Mouse (Mus musculus): ENCODE data around the gene Prg3. TPM values are rescaled to one million over a fixed set of nuclear protein-coding genes. Genes with fewer than 3 reads are reported as not detected.

Prg3 gene
- polyA plus RNA-seq, 1 experiment from 2014 or later, result not detected

DNA sequence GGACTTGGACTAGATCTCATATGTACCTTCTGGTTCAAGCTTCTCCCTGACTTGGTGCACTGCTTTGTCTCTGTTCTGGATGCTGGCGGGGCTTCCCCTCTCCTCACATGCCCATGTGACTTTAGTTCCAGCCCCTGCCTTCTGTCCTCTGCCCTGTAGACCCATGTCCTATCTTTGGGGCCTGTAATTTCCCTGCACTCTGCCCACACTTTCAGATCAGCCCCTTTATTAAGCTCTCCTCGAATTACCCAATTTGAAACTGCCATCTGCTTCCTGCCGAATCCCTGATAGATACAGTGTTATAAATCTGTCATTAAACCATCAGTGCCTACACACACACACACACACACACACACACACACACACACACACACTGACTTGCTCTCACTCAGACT is 26.6 kb downstream of the Prg3 start:
- H3K4me1 ChIP-seq (ENCODE audit: control insufficient read depth, insufficient read depth, low read length), result 0 out of 2 replicates have a peak, but pooled peaks cover 1% of the 10 kb centered on the region
- WGBS, result 49% methylated on average over 3 of the region's 3 CpGs
- no peak for ATAC-seq (ENCODE audit: insufficient number of reproducible peaks, insufficient read depth, low FRiP score, low read depth)

DNA sequence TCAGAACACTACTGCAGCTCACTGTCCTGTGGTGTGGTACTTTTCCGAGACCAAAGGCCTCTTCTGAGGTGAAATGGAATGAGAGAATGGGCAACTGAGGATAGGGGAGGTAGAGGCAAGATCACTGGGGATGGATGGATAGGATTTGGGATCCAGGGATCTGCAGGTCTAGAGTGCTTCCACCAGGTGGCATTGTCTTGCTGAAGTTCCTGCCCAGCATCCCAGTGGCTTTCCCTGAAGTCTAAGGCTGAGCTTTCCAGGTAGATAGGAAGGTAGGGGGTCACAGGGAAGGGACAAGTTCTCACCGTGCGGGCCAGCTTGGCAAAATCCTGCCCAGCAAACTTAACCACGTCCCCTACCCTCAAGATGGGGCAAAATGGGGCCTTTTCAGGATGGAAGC is 34.0 kb downstream of the Prg3 start:
- Histone ChIP-seq H3K27ac (ENCODE audit: low read length) (no peak overlapping the region), H3K4me1 (ENCODE audit: control insufficient read depth, insufficient read depth, low read length) (no peaks in the 10 kb centered on the region), H3K9ac (replicated peaks; ENCODE audit: low read depth, low read length) (no peak overlapping the region), H3K4me3 (ENCODE audit: low read depth, low read length) (no peak overlapping the region), H3K36me3 (ENCODE audit: control insufficient read depth, insufficient read depth, low read length) (no peaks in the 10 kb centered on the region), H3K27me3 (ENCODE audit: control insufficient read depth, insufficient read depth, low read length) (no peaks in the 10 kb centered on the region), H3K4me2 (replicated peaks; ENCODE audit: low read depth, low read length) (no peak overlapping the region), H3K9me3 (ENCODE audit: control insufficient read depth, low read depth, low read length) (no peaks in the 10 kb centered on the region)
- WGBS, result 16% methylated on average over 4 of the region's 4 CpGs
- 0 out of 2 replicates have a peak, but pooled peaks have one; percentile 53 for ATAC-seq (ENCODE audit: insufficient number of reproducible peaks, insufficient read depth, low FRiP score, low read depth)

More for the DNA sequence above, 26.6 kb downstream of the Prg3 start:
- Histone ChIP-seq H3K4me3 (ENCODE audit: low read depth, low read length) (no peak overlapping the region), H3K9me3 (ENCODE audit: control insufficient read depth, low read depth, low read length) (no peaks in the 10 kb centered on the region), H3K4me2 (replicated peaks; ENCODE audit: low read depth, low read length) (no peak overlapping the region), H3K27ac (ENCODE audit: low read length) (no peak overlapping the region), H3K27me3 (ENCODE audit: control insufficient read depth, insufficient read depth, low read length) (no peaks in the 10 kb centered on the region), H3K36me3 (ENCODE audit: control insufficient read depth, insufficient read depth, low read length) (no peaks in the 10 kb centered on the region), H3K9ac (replicated peaks; ENCODE audit: low read depth, low read length) (no peak overlapping the region)

DNA sequence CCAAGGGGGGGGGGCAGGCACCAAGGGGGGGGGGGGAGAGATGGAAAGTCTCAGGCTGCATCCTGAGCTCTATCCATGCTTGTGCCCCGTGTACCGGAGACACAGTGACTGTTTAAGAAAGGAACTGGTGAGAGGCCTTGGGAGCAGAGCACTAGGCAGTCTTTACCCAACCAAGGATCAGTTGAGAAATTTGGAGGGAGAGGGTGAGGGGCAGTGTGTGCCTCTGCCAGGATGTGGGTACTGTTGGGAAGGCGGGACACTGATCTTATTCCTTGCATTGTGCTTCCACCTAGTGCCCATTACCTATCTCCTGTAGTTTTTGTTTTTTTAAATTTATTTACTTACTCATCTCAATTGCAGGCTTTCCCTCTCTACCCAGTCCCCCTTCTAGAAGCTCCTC is 38.2 kb downstream of the Prg3 start:
- Histone ChIP-seq H3K27ac (ENCODE audit: low read length) (no peak overlapping the region), H3K4me2 (replicated peaks; ENCODE audit: low read depth, low read length) (no peak overlapping the region), H3K27me3 (ENCODE audit: control insufficient read depth, insufficient read depth, low read length) (no peaks in the 10 kb centered on the region), H3K36me3 (ENCODE audit: control insufficient read depth, insufficient read depth, low read length) (no peaks in the 10 kb centered on the region), H3K9ac (replicated peaks; ENCODE audit: low read depth, low read length) (no peak overlapping the region), H3K4me1 (ENCODE audit: control insufficient read depth, insufficient read depth, low read length) (no peaks in the 10 kb centered on the region), H3K4me3 (ENCODE audit: low read depth, low read length) (no peak overlapping the region), H3K9me3 (ENCODE audit: control insufficient read depth, low read depth, low read length) (no peaks in the 10 kb centered on the region)
- no peak for ATAC-seq (ENCODE audit: insufficient number of reproducible peaks, insufficient read depth, low FRiP score, low read depth)
- WGBS, result 68% methylated on average over 3 of the region's 3 CpGs

DNA sequence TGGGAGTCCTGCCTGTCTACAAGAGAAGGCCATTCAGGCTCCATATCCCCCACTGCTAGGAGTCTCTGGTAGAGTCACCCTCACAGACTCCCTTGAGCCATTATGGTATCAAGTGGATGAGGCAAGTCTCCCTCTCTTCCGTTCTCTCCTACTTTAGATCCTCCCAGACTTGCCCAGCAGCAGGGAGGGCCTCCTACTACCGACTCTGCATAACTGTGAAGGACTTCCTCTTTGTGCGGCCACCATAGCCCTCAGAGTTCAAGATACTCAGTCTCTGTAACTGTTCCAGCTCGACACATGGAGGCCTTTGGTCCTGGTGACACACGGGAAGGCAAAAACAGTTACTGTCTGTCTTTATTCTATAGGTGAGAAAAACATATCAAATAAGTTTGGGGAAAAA is 39.3 kb downstream of the Prg3 start:
- Histone ChIP-seq H3K9me3 (ENCODE audit: control insufficient read depth, low read depth, low read length) (no peaks in the 10 kb centered on the region), H3K9ac (replicated peaks; ENCODE audit: low read depth, low read length) (no peak overlapping the region), H3K4me1 (ENCODE audit: control insufficient read depth, insufficient read depth, low read length) (no peaks in the 10 kb centered on the region), H3K4me2 (replicated peaks; ENCODE audit: low read depth, low read length) (no peak overlapping the region), H3K27ac (ENCODE audit: low read length) (no peak overlapping the region), H3K36me3 (ENCODE audit: control insufficient read depth, insufficient read depth, low read length) (no peaks in the 10 kb centered on the region), H3K27me3 (ENCODE audit: control insufficient read depth, insufficient read depth, low read length) (no peaks in the 10 kb centered on the region), H3K4me3 (ENCODE audit: low read depth, low read length) (no peak overlapping the region)
- 70% methylated on average over 5 of the region's 5 CpGs for WGBS
- no peak for ATAC-seq (ENCODE audit: insufficient number of reproducible peaks, insufficient read depth, low FRiP score, low read depth)

DNA sequence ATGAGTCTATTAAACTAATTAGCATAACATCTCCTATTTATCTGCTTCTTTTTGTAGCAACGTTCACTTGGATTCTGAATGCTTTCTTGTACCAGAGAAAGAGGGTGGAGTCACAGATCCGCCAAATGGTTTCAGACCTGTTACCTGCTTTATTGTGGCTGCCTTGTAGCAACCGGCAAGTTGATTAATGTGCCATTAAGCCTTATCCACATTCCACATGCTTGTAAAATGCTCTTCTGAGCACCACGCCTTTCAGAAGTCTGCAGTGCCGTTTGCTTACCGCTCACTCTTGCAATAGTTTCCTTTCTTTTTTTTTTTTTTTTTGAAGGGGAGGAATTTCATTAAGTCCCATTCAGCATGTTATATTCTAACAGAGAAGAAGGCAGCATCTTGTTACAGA is 41.9 kb downstream of the Prg3 start:
- no peaks in the 10 kb centered on the region for H3K27me3 ChIP-seq (ENCODE audit: control insufficient read depth, insufficient read depth, low read length)
- H3K4me1 ChIP-seq (ENCODE audit: control insufficient read depth, insufficient read depth, low read length), result no peaks in the 10 kb centered on the region
- H3K4me3 ChIP-seq (ENCODE audit: low read depth, low read length), result no peak overlapping the region
- H3K9ac ChIP-seq (replicated peaks; ENCODE audit: low read depth, low read length), result no peak overlapping the region
- no peaks in the 10 kb centered on the region for H3K9me3 ChIP-seq (ENCODE audit: control insufficient read depth, low read depth, low read length)
- no peak; the same call in 1 of the 2 replicates for ATAC-seq (ENCODE audit: insufficient number of reproducible peaks, insufficient read depth, low FRiP score, low read depth)
- no peak overlapping the region for H3K27ac ChIP-seq (ENCODE audit: low read length)
- no peak overlapping the region for H3K4me2 ChIP-seq (replicated peaks; ENCODE audit: low read depth, low read length)
- no peaks in the 10 kb centered on the region for H3K36me3 ChIP-seq (ENCODE audit: control insufficient read depth, insufficient read depth, low read length)
- WGBS, result 11% methylated on average over 6 of the region's 6 CpGs

DNA sequence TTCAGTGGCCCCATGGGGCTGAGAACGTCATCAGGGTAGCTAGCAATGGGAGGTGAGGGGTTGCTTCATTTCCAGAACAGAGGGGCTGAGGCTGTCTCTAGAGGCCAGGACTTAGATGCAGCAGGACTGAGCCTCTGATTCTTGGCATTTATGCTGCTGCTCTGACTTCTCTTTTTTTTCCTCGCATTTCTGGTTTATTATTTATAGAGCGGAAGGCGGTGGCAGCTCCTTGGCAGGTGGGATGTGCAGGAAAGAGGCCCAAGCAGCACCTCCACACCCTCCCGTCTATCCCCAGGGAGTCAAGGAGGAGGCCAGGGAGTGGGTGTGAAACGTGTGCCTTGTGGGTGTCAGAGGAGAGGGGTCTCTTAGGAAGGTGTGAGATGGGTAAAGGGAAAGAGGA is 43.0 kb downstream of the Prg3 start:
- no peaks in the 10 kb centered on the region for H3K36me3 ChIP-seq (ENCODE audit: control insufficient read depth, insufficient read depth, low read length)
- WGBS, result 60% methylated on average over 6 of the region's 6 CpGs
- no peaks in the 10 kb centered on the region for H3K9me3 ChIP-seq (ENCODE audit: control insufficient read depth, low read depth, low read length)
- H3K4me2 ChIP-seq (replicated peaks; ENCODE audit: low read depth, low read length), result no peak overlapping the region
- H3K27me3 ChIP-seq (ENCODE audit: control insufficient read depth, insufficient read depth, low read length), result no peaks in the 10 kb centered on the region
- H3K27ac ChIP-seq (ENCODE audit: low read length), result no peak overlapping the region
- no peak overlapping the region for H3K9ac ChIP-seq (replicated peaks; ENCODE audit: low read depth, low read length)
- no peak overlapping the region for H3K4me3 ChIP-seq (ENCODE audit: low read depth, low read length)
- H3K4me1 ChIP-seq (ENCODE audit: control insufficient read depth, insufficient read depth, low read length), result no peaks in the 10 kb centered on the region
- no peak for ATAC-seq (ENCODE audit: insufficient number of reproducible peaks, insufficient read depth, low FRiP score, low read depth)

DNA sequence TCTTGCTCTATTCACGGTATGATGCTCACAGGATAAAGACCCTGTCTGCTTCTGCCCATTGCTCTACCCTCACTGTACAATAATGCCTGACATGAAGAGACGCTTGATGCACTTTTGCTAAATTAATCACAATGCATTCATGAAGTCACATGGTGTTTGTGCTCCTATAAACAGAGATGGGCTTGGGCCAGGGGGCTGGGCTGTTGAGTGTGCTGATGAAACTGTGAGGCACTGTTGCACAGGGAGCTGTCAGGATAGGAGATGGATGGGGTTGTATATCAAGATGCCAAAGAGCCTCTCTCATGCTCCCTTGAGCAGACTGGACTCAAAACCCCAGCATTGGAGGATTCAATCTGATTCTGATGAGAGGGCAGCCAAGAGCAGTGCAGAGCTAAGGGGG is 45.1 kb downstream of the Prg3 start:
- no peak overlapping the region for H3K4me3 ChIP-seq (ENCODE audit: low read depth, low read length)
- WGBS, result 65% methylated on average over 2 of the region's 2 CpGs

DNA sequence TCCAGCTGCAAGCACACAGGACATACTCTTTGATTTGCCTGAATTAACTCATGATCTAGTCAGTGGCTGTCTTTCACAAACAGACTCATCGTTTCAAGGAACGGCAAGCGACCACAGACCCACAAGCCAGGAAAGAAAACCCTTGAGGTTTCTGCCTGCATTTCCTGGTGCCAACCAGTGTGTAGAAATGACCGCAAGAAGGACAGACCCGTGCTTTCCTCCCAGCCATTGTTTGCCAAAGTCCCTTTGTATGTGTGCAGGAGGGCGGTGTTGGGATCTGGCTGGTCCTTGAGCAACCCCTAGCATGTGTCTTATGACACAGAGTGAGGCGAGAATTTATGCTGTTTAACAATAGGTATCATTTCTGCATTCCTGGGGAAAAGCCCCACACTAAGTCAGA is 46.2 kb downstream of the Prg3 start:
- no peak overlapping the region for H3K9ac ChIP-seq (replicated peaks; ENCODE audit: low read depth, low read length)
- no peak for ATAC-seq (ENCODE audit: insufficient number of reproducible peaks, insufficient read depth, low FRiP score, low read depth)
- WGBS, result 83% methylated on average over 7 of the region's 7 CpGs

More for the DNA sequence above, 45.1 kb downstream of the Prg3 start:
- Histone ChIP-seq H3K4me2 (replicated peaks; ENCODE audit: low read depth, low read length) (no peak overlapping the region), H3K4me1 (ENCODE audit: control insufficient read depth, insufficient read depth, low read length) (0 out of 2 replicates have a peak, but pooled peaks cover 3% of the 10 kb centered on the region), H3K36me3 (ENCODE audit: control insufficient read depth, insufficient read depth, low read length) (no peaks in the 10 kb centered on the region), H3K9me3 (ENCODE audit: control insufficient read depth, low read depth, low read length) (no peaks in the 10 kb centered on the region), H3K9ac (replicated peaks; ENCODE audit: low read depth, low read length) (no peak overlapping the region), H3K27me3 (ENCODE audit: control insufficient read depth, insufficient read depth, low read length) (no peaks in the 10 kb centered on the region), H3K27ac (ENCODE audit: low read length) (no peak overlapping the region)
- ATAC-seq (ENCODE audit: insufficient number of reproducible peaks, insufficient read depth, low FRiP score, low read depth), result no peak

DNA sequence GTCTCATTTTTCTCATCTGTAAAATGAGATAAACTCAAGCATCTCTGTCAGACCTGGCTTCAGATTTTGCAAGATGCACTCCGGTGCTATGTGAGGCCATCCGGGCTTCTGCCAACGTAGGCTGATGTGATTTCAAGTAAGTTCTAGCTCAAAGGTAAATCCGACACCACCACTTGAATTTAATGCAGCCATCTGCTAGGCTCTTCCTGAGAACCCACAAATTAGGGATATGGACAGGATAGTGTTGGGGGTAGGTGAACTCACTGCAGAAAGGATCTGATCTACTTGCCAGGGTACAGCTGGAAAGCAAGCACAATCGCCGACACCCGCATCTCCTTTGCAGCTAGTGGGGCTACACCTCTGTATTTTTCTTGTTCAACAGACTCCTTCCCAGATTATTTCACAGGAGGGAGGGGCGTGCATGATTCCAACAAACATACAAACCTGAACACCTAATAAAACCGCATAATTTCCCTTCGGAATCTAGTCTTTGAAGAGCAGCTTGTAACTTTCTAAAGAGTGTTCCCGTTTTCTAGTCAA is 48.6 kb downstream of the Prg3 start:
- H3K9ac ChIP-seq (replicated peaks; ENCODE audit: low read depth, low read length), result peak overlapping the region; percentile 93
- H3K27ac ChIP-seq (ENCODE audit: low read length), result peak overlapping the region; percentile 52; the same call in 1 of the 2 replicates
- no peaks in the 10 kb centered on the region for H3K27me3 ChIP-seq (ENCODE audit: control insufficient read depth, insufficient read depth, low read length)
- peak overlapping the region; percentile 82 for H3K4me3 ChIP-seq (ENCODE audit: low read depth, low read length)
- 6% methylated on average over 11 of the region's 11 CpGs for WGBS
- no peaks in the 10 kb centered on the region for H3K9me3 ChIP-seq (ENCODE audit: control insufficient read depth, low read depth, low read length)
- ATAC-seq (ENCODE audit: insufficient number of reproducible peaks, insufficient read depth, low FRiP score, low read depth), result peak; percentile 19; the same call in 1 of the 2 replicates
- H3K4me1 ChIP-seq (ENCODE audit: control insufficient read depth, insufficient read depth, low read length), result 0 out of 2 replicates have a peak, but pooled peaks cover 6% of the 10 kb centered on the region
- H3K4me2 ChIP-seq (replicated peaks; ENCODE audit: low read depth, low read length), result peak overlapping the region; percentile 64
- H3K36me3 ChIP-seq (ENCODE audit: control insufficient read depth, insufficient read depth, low read length), result peaks cover 24% of the 10 kb centered on the region

More for the DNA sequence above, 46.2 kb downstream of the Prg3 start:
- H3K4me1 ChIP-seq (ENCODE audit: control insufficient read depth, insufficient read depth, low read length), result 0 out of 2 replicates have a peak, but pooled peaks cover 6% of the 10 kb centered on the region
- H3K4me3 ChIP-seq (ENCODE audit: low read depth, low read length), result no peak overlapping the region
- no peaks in the 10 kb centered on the region for H3K9me3 ChIP-seq (ENCODE audit: control insufficient read depth, low read depth, low read length)
- no peaks in the 10 kb centered on the region for H3K27me3 ChIP-seq (ENCODE audit: control insufficient read depth, insufficient read depth, low read length)
- no peak overlapping the region for H3K27ac ChIP-seq (ENCODE audit: low read length)
- no peak overlapping the region for H3K4me2 ChIP-seq (replicated peaks; ENCODE audit: low read depth, low read length)
- H3K36me3 ChIP-seq (ENCODE audit: control insufficient read depth, insufficient read depth, low read length), result no peaks in the 10 kb centered on the region

All from stomach, embryonic 14.5 days (tissue).